Mouse (Mus musculus) layer of hippocampus, adult 9-11 months (tissue): ENCODE measurements around the gene Slc9a2.

ENCODE experiments used
- DNase-seq: peaks from one replicate; pipeline ENCODE4 v3.0.0; 2022

Slc9a2 gene

GRCm38 (mm10) chr1:40789666-40790233 lies 109.4 kb downstream of the Slc9a2 start:
- DNase-seq: no peak

GRCm38 (mm10) chr1:40790324-40791141 lies 110.2 kb downstream of the Slc9a2 start, which contains the start of gene Mfsd9:
Gene Mfsd9 (minus strand): TSS chr1:40790687.
- DNase-seq: peak; percentile 89

- DNase-seq: no peak
Measured at GRCm38 (mm10) chr1:40795508-40795907, 115.1 kb downstream of the Slc9a2 start.

- peak; percentile 68 for DNase-seq
Measured at GRCm38 (mm10) chr1:40797348-40797747, 117.0 kb downstream of the Slc9a2 start.

- no peak for DNase-seq
Measured at GRCm38 (mm10) chr1:40799121-40799520, 118.7 kb downstream of the Slc9a2 start.

GRCm38 (mm10) chr1:40800908-40801307 lies 120.5 kb downstream of the Slc9a2 start:
- no peak for DNase-seq

- DNase-seq: peak; percentile 56
Measured at GRCm38 (mm10) chr1:40802759-40803158, 122.4 kb downstream of the Slc9a2 start.

- no peak for DNase-seq
Measured at GRCm38 (mm10) chr1:40804118-40804517, 123.7 kb downstream of the Slc9a2 start.

GRCm38 (mm10) chr1:40805351-40805750 lies 125.0 kb downstream of the Slc9a2 start, which contains the start of gene Tmem182:
Gene Tmem182 (plus strand): TSS chr1:40805601.
- no peak for DNase-seq

- no peak for DNase-seq
Measured at GRCm38 (mm10) chr1:40805891-40806290, 125.5 kb downstream of the Slc9a2 start.

GRCm38 (mm10) chr1:40808643-40809042 lies 128.3 kb downstream of the Slc9a2 start:
- DNase-seq: no peak

- DNase-seq: no peak
Measured at GRCm38 (mm10) chr1:40815071-40815845, 134.9 kb downstream of the Slc9a2 start.
